Mouse (Mus musculus) adrenal gland, adult (tissue): ENCODE measurements around the gene Clec4a2.
"Not testable (repeated sequence)": the region's sequence is repeated elsewhere in the genome, so short reads cannot be mapped to it uniquely, and the experiment has no call there.

Experiments used
- DNase-seq, 2 experiments: peaks; one replicate each; pipeline ENCODE4 v3.0.0; 2022 to 2023; ENCODE audit warnings: low spot score in 1 of 2; ENCODE audit not compliant: inconsistent age in 2 of 2

Clec4a2 gene

GRCm38 (mm10) chr6:123106128-123106527 lies at the start of gene Clec4a2:
Gene Clec4a2 (plus strand): TSS chr6:123106428.
- not testable (repeated sequence) for DNase-seq

GRCm38 (mm10) chr6:123095125-123095843 lies 10.9 kb upstream of the Clec4a2 start:
- DNase-seq: no peak

DNA sequence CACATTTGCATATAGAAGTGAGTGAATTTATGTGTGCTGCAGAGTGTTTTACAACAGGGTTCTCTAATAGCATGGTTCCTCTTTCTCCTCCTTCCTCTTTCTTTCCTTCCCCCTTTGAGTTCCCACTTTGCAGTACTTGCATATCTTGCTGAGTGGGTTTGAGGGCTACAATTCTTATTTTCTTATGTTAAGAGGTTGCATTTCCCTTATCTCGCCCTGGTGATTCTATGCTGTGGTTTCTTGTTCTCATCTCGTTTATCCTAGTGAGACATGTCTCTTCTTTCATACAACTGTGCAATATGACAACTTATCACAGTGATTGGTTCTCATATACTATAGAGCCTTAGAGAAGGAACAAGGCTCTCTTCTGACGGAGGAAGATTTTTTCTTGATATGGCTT lies 17.0 kb downstream of the Clec4a2 start:
- DNase-seq: no peak

GRCm38 (mm10) chr6:123127173-123127572 lies 20.9 kb downstream of the Clec4a2 start:
- no peak for DNase-seq

- not testable (repeated sequence) for DNase-seq
Observed at GRCm38 (mm10) chr6:123137766-123138526, 31.7 kb downstream of the Clec4a2 start.

GRCm38 (mm10) chr6:123170106-123170505 lies 63.9 kb downstream of the Clec4a2 start:
- DNase-seq: peak in 1 of 2 experiments; percentile 23

DNA sequence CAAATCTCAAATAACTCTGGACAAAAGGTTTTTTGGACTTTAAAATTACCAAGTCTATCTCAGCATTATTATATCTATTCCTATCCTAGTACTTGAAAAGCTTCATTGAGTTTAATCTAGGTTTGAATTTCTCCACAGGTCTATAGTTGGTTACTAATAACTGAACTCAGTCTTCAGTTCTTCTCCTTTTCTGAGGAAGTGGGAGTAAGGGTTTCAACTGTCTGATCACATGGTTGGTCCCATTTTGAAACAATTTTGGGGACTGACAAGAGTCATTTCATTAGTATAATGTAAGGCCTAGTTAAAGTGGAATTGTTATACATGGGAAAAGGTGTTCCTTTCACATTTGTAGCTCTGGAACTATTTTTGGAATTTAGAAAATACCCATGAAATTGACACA lies 64.8 kb downstream of the Clec4a2 start:
- no peak for DNase-seq

GRCm38 (mm10) chr6:123172593-123172992 lies 66.4 kb downstream of the Clec4a2 start, which contains the start of gene Clec4b2:
Gene Clec4b2 (plus strand): TSS chr6:123172893.
- no peak for DNase-seq

- no peak for DNase-seq
Observed at GRCm38 (mm10) chr6:123175549-123175948, 69.3 kb downstream of the Clec4a2 start.

GRCm38 (mm10) chr6:123184862-123185261 lies 78.6 kb downstream of the Clec4a2 start:
- not testable (repeated sequence) for DNase-seq
